Mouse (Mus musculus) spleen, adult 2 months (tissue): ENCODE measurements around the gene Mtrex. TPM values are rescaled to one million over a fixed set of nuclear protein-coding genes. Genes with fewer than 3 reads are reported as not detected.

Experiments used
- DNase-seq, 2 experiments: peaks; one replicate each; pipeline versions ENCODE4 v3.0.0 to v3.0.0-alpha.2; 2012 to 2021; ENCODE audit warnings: low spot score in 2 of 2, low read depth in 1 of 2
- H3K27ac ChIP-seq: fragments of 200-500 bp; 2 replicates; pipeline ENCODE4 v1.5.1; 2012; ENCODE audit warnings: low read length, inconsistent platforms; ENCODE audit not compliant: insufficient read depth
- H3K27me3 ChIP-seq: fragments of 200-500 bp; 2 replicates; pipeline ENCODE4 v1.6.1; 2012; ENCODE audit warnings: mild to moderate bottlenecking, moderate library complexity, low read length, inconsistent platforms; ENCODE audit not compliant: control insufficient read depth, insufficient read depth
- H3K36me3 ChIP-seq: fragments of 200-500 bp; 2 replicates; pipeline ENCODE4 v1.6.1; 2012; ENCODE audit warnings: mild to moderate bottlenecking, low read length, inconsistent platforms; ENCODE audit not compliant: control insufficient read depth, insufficient read depth
- H3K4me1 ChIP-seq: fragments of 200-500 bp; 2 replicates; pipeline ENCODE4 v1.6.1; 2011; ENCODE audit warnings: inconsistent platforms; ENCODE audit not compliant: control insufficient read depth, insufficient read depth, insufficient read length
- H3K4me3 ChIP-seq: fragments of 200-500 bp; 2 replicates; pipeline ENCODE4 v1.5.1; 2011; ENCODE audit warnings: mild to moderate bottlenecking, inconsistent platforms; ENCODE audit not compliant: insufficient read depth, insufficient read length; ENCODE audit errors: extremely low read depth
- CTCF ChIP-seq: fragments of 200-500 bp; IDR thresholded peaks from 2 replicates; pipeline ENCODE4 v1.5.1; 2011; ENCODE audit warnings: mild to moderate bottlenecking, inconsistent platforms; ENCODE audit not compliant: insufficient read depth, insufficient read length, insufficient replicate concordance; ENCODE audit errors: extremely low read depth
- POLR2A ChIP-seq: fragments of 200-500 bp; IDR thresholded peaks from 2 replicates; pipeline ENCODE4 v1.6.1; 2011; ENCODE audit warnings: low read depth, low read length, inconsistent platforms
- WGBS: fragments of 180-500 bp; shearing (Covaris S2); methylation state at CpG from one replicate; pipeline ENCODE4 v1.1.7; 2018; 5-methylcytosine and 5-hydroxymethylcytosine counted together
- polyA plus RNA-seq: library from polyadenylated mRNA; depleted of rRNA; stranded (reverse); fragments of >200 nt; gene quantifications from 2 replicates; pipeline ENCODE4 v1.2.3, GENCODE M21; 2012; rRNA removed

The Mtrex gene
- polyA plus RNA-seq, 1 experiment: 3.6 TPM

- Histone ChIP-seq H3K27ac (no peak overlapping the region), H3K4me3 (no peak overlapping the region), H3K27me3 (no peaks in the 10 kb centered on the region), H3K4me1 (no peaks in the 10 kb centered on the region), H3K36me3 (no peaks in the 10 kb centered on the region)
- no peak for DNase-seq
- TF ChIP-seq POLR2A (no peak), CTCF (no peak)
- 92% methylated on average over 3 of the region's 3 CpGs for WGBS
Measured at GRCm38 (mm10) chr13:112822413-112822812, 104.8 kb downstream of the Mtrex start.

GRCm38 (mm10) chr13:112818125-112818524 is 109.1 kb downstream of the Mtrex start:
- TF ChIP-seq CTCF (no peak), POLR2A (no peak)
- 96% methylated on average over 3 of the region's 3 CpGs for WGBS

More at GRCm38 (mm10) chr13:112818125-112818524, 109.1 kb downstream of the Mtrex start:
- Histone ChIP-seq H3K27ac (no peak overlapping the region), H3K4me1 (no peaks in the 10 kb centered on the region), H3K4me3 (no peak overlapping the region), H3K36me3 (no peaks in the 10 kb centered on the region), H3K27me3 (no peaks in the 10 kb centered on the region)
- DNase-seq: no peak

Other genes with a start within 250 kb of the Mtrex start
- 61.6 and 71.8 TPM in 2 replicates for gene Plpp1, start 126.6 kb downstream of the Mtrex start, polyA plus RNA-seq
- gene Dhx29, start 56 bp upstream of the Mtrex start, polyA plus RNA-seq: 2.1 TPM in 2 replicates
- 0.29 and 0.32 TPM in 2 replicates for gene Ccno, start 60.4 kb upstream of the Mtrex start, polyA plus RNA-seq
- not detected in 2 replicates for gene Mcidas, start 66.4 kb upstream of the Mtrex start, polyA plus RNA-seq
- gene Cdc20b, start 107.7 kb upstream of the Mtrex start, polyA plus RNA-seq: 0.09 and 0.26 TPM in 2 replicates
- 0.61 and 0.67 TPM in 2 replicates for gene Gpx8, start 119.0 kb upstream of the Mtrex start, polyA plus RNA-seq
- gene Gzma, start 173.6 kb upstream of the Mtrex start, polyA plus RNA-seq: 6.7 and 9.8 TPM in 2 replicates